Mouse (Mus musculus) retina, postnatal 7 days (tissue): ENCODE data around the gene Ing2.
A peak's percentile ranks its signal among the peaks of the same experiment; 100 is the strongest.

Source experiments
- DNase-seq: peaks from one replicate; pipeline ENCODE4 v3.0.0-alpha.2; 2012; ENCODE audit warnings: low read depth, low spot score

The Ing2 gene

DNA sequence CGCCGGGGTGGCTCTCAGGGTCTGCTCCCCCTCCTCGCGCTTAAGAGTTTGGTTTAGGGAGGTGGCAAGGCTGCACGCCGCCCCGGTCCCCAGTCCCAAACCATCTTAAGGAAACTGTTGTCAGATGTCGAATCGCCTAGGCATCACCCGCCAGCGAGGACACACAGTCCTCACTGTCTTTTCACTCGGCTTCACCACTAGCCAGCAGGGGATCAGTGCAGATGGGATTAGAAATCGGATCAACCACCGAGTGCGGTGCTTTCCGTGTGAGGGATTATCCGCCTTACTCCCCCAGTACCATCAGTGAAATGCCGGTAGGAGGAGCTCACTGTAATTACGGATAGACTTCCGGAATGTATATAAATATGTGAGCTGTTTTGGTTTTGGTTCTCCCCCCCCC, 430 bp upstream of the Ing2 start:
- DNase-seq = peak; percentile 86

DNA sequence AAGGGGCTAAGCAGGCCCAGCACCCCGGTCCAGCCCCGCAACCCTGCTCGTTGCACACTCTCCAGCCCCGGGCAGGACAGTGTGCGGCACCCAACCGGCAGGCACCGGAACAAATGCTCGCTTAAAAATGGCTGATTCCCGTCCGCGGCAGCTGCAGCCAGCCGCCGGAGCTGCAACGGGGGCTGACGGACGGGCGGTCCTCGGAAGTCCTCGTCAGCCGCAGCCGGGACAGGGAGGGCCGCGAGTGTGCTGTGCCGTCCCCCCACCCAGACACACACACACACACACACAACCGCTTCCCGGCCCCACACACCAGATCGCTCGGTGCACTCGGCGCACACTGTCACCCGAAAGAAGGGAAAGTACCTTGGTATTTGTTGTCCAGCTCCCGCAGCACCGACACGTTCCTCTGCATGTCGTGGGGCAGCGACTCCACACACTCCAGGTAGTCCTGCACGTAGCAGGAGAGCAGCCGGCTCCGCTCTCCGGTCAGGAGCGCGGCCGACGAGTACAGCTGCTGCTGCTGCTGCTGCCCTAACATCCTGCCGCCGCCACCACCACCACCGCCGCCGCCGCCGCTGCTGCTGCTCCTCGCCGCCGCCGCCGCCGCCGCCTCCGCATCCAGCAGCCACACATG, 1.1 kb downstream of the Ing2 start:
- peak; percentile 14 for DNase-seq

DNA sequence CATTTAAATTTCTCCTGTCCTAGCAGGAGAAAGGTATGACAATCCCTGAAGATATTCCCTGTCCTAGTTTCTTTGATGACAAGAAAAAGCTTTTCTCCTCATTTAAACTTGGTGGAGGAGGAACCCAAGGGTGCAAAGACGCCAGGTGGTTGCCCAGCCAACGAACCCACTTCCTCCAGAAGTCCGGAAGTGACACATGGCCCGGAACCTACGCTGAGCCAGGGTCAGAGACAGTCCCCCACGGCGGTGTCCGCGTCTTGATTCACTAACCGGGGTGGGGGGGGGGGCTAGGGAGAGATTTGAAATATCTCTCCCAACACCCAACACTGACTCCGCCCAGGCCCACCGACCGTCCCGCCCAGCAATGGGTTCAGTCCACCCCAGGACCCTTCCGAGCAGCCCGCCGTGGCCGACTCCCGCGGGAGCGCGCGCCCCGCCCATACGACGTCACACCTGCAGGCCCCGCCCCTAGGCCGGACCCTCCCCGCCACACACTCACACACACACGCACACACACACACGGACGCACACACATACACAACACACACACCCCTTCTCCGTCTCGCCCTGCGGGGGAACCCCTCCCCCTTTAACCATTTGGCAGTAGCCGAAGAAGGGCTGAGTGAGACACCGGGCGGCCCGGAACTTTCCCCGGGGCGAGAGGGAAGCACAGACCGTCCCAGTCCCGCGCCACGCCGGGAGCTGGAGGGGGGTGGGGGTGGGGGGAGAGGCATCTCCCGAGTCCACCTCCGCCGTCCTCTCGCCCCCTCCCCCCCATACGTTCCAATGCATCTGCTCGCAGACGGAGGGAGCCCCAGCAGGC, 1.8 kb downstream of the Ing2 start:
- peak; percentile 75 for DNase-seq

DNA sequence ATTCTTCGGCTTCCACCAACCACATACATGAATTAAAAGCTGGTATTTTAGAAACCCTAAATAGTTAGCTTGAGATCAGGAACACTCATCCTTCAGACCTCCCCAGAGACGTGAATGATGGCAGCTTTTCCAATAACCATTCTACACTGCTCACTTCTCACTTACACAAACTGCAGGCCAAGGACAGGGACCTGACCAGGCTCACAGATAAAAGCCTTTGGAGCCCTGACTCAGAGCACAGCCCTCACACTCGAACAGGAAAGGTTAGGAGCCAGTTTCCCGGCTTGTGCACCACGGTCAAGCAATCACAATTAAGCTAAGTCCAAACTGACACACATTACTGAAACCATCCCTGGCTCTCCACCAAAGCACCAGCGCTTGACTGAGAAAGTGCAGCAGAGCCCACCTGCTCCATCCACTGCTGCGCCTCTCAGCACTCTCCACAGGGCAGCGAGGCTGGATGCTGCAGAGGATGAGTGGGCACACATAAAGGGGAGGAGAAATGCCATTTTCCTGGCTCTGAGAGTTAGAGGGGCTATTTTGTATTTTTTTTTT, 11.0 kb downstream of the Ing2 start:
- no peak for DNase-seq

DNA sequence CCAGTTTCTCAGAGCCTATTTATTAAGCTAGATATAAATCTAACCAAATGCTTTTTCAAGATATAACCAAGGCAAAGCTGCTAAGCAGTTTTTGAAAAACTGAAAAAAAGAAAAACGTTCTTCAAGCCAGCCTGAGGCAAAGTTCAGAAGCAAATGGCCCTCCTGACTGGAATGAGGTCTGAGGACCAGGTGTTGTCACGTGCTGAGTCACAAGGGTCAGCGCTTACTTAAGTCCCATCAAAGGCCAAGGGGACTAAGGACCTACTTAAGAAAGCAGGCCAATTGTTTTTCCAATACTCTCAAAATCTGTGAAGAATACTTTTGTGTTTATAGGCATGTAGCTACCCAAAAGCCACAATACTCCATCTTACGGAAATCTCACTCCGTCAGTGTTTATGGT, 12.2 kb downstream of the Ing2 start:
- DNase-seq = no peak

DNA sequence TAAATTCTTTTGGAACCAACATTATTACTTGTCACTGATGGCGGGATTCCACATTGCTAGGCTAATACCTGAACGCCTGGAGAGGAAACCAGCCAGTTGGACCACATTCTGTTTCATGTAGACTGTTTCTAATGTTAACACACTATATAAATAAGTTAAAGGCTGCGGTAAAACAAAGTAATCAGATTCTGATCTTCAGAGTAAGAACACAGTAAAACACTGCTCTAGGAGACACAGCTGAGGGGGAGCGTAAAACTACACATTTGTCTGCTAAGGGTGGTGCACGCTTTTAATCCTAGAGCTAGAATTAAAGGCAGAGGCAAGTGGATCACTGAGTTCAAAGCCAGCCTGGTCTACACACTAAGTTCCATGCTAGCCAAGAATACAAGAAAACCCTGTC, 12.6 kb downstream of the Ing2 start:
- no peak for DNase-seq

DNA sequence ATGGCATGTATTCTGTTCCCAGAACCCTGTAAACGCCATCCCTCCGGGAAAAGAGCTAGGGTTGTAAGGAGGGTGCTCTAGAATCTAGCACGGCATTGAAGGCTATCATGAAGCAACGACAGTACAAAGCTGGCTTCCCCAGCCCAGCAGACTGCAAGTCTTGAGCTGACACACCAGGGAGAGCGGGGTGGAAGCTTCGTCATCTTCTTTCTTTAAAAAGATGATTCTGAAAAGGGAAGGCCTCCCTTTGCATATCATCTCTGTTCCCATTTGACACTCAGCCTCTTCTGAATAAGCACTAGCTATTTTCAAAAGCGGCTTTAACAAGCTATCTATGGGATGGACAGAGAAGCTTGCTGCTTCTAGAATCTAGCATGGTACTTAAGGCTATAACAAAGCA, 15.0 kb downstream of the Ing2 start:
- DNase-seq = no peak

DNA sequence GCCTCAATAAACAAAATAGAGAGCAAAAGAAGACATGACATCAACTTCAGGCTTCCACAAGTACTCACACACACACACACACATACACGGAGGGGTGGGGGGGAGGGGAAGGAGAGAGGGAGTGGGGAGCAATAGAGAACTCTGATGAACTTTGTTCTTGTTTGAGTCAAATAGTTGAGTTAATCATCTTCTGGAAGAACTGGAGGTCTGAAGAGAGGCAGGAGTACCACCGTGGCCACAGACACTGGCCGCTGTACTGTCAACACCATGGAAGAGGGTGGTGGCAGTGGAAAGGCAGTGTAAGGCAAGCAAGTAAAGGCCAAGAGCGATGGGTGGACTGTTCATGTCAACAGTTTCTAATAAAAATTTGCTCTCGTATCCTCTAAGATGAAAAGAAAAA, 15.9 kb downstream of the Ing2 start:
- DNase-seq = no peak

DNA sequence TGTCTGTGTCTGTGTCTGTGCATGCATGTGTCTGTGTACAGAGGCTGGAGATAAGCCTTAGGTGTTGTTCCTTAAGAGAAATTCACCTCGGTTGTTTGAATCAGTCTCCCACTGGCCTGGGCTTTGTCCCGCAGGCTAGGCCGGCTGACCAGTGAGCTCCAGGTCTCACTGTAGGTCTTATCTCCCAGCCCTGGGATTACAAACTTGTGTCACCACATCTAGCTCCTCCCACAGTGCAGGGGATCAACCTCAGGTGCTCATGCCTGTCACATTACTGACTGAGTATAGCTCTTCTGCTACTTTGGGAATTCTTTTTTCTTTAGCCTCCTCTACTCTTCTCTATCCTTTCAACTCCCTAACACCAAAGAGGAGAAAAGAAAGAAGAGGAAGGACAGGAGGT, 20.9 kb downstream of the Ing2 start:
- no peak for DNase-seq

DNA sequence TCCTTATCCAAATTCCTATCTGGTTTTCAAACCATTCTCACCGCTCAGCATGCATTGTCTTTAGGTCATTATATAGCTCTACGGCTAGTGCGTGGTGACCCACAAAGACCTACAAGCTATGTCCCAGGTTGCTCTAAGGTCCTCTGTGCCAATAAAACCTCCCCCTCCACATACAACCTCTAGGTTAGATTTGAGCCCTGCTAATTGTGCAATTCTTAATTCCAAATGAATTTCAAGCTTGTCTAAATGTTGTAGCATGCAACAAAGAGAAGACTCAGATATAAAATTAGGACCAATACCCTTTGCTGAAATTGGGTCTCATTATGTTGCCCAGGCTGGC, 22.6 kb downstream of the Ing2 start:
- DNase-seq = no peak

DNA sequence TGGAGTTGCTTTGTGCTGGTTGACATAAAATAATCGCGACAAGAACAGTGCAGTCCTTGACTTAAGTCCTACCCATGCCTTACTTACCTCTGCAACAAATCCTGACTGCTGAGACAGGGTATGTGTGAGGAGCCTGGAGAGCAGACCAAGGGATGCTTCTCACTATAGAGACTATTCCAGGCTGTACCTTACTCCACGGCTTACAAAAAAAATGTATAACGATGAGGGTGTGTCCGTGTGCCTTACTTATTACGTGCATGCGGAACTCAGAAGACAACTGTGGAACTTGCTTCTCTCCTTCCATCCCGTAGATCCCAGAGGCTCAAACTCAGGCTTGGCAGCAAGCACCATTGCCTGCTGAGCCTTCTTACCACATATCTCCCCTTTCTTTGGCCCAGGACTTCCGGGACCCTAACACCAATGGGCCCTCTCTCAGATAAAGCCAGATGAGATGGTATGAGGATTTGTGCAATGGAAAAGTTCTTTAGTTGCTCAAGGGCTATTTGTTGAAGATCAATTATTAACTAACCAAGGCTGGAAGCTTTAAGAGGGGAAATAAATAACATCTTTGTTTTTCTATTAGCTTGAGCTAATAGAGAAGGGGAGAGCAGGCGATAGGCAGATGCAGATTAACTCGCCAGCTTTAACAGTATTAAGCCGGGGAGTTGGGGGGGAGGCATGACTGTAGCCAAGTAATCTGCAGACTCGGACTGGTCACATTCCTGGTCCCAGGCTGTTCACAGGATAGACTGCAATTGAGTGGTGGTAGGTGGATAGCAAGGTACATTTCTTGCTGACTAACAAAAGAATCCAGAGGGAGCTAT, 23.2 kb downstream of the Ing2 start:
- peak; percentile 56 for DNase-seq

DNA sequence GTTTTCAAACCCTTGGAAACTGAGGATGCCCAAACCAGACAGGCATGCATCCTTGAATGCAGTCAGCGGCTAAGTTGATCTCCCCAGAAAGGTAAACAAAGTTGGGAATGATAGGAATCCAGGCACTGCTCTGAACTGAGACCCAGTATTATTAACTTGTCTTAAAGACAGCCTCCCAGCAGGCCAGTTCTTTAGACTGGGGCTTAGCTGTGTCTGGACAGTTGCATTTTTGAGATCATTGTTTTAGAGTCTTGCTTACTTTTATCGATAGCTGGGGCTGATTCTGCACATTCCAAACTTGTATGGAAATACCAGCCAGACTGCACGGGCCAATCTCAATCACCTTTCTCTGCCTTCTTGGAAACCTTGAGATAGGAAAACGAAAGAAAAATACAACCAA, 24.5 kb downstream of the Ing2 start:
- no peak for DNase-seq

DNA sequence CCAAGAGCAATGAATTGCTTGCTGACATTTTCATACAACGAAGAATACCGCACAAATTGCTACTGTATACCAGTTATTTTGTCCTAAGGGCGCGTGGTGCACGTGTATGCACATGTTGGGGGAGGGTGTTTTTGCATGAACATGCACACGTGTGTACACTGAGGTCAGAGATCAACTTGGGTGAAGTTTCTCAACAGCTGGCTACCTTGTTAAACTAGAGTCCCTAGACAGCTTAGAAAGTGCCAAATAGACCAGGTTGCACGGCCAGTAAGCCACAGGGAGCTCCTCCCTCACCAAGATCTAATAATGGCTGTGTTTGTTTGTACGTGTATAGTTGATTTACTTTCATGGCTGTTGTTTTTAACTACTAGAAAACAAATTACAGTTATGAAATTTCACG, 25.8 kb downstream of the Ing2 start:
- DNase-seq = no peak

DNA sequence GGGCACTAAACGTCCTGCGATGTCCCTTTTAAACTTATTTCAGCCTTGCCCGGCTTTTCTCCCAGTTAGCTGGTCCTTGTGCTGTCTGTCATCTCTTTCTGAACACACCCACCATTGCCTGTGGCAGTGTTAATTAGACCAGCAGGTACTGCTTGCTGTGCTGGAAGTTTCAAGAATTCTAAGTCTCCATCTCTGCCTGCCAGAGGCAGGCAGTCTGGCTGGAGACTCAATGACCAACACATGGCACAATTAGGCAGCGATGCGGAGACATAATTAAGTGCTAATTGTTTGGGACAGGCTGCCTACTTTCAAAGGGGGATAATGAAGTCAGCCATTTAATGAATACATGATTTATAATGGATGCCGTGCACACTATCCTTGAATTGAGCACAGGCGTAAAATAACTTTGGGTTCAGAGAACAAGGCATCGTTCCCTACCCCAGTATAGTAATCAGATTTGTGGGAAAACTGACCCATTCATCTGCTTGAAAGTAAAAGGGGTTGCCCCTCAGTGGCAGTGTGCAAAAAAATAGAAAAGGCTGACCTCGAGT, 32.8 kb downstream of the Ing2 start:
- DNase-seq = peak; percentile 21

DNA sequence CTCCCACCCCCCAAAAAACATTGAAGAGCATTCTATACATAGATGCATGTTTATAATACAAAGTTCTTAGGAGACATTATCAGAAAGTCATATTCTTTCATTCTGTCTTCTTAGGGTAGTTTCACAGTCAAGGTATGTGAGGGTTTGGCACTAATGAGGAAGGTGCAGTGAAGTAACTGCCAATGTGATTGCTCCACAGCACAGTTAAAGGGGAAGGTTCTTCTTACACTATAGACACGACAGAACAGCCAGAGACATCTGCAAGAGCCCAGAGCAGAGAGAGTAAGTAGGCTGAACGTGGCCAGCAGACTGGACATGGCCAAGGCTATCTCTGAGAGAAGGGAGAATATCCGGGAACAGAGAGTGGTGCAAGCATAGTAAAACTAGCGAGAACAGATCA, 38.2 kb downstream of the Ing2 start:
- DNase-seq = no peak

DNA sequence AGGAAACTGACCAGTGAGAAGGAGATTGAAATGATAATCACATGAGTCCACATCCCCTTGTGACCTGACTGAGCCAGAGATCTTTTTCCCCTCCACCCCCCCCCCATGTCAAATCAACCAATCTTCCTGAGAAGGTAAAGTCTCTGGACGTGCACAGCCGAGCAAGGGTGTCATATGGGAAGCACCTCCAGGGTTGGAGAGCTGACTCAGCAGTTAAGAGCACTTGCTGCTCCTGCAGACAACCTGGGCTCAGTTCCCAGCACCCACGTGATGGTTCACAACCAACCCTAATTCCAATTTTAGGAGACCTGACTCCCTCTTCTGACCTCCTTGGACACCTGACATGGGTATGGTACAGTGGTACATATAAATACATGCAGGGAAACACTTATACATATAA, 39.3 kb downstream of the Ing2 start:
- no peak for DNase-seq

DNA sequence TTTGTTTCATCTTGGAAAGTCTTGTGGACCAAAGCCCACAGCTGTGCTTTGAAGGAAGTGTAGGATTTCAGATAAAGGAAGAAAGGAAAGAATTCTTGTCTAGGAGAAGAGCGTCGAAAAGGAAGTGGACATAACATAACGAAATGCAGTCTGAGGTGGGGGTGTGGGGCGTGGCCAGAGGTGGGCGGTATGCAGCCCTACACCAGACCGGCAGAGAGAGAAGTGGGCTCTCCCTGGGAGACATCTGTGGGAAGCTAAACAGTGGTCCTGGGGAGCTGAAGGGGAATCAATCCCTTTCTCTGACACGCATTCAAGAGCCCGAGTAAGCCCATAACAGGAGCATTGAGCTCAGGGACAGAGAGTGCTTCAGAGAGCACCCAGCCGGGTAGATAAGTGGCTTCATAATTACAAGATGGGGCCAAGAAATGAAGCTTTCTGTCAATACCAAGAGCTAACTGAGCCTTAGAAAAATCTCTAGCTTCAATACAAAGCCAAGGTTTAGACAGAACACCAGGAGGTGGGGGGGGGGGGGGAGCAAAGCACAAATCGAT, 40.5 kb downstream of the Ing2 start:
- no peak for DNase-seq

DNA sequence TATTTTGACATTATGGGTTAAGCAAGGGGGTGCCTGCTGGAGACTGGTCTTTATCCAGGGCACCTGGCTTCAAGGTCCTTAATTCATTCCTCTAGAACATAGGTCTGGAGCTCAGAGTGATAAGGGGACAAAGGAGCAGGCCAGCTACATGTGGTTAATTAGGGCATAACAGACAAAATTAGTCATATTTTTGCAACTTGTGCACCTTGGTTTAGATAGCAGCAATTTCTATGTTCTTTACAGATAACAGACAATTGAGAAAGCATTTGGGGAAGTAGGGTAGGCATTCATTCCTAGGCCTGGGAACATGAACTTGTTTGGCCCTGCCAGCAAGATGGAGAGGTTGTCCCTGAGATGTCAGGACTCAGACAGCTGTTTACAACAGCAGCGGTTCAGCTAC, 54.2 kb downstream of the Ing2 start:
- DNase-seq = no peak
